Mouse (Mus musculus) limb, embryonic 14.5 days (tissue): ENCODE data around the gene Osbp2. TPM values are rescaled to one million over a fixed set of nuclear protein-coding genes. Genes with fewer than 3 reads are reported as not detected.

Experiments used
- ATAC-seq: fragments of 200-750 bp; cut with Nextera tagmentation; 2 replicates; pipeline ENCODE4 v1.8.0; 2017; ENCODE audit warnings: low read depth, moderate number of reproducible peaks, moderate TSS enrichment; ENCODE audit not compliant: low FRiP score
- DNase-seq: peaks from one replicate; pipeline ENCODE4 v3.0.0-alpha.2; 2015; ENCODE audit warnings: low spot score
- H3K27ac ChIP-seq: fragments of 300-500 bp; sonication (generic); replicated peaks from 2 replicates; pipeline ENCODE4 v1.5.1; 2014; ENCODE audit warnings: low read depth, mild to moderate bottlenecking, low read length, moderate library complexity, mixed read lengths
- H3K27me3 ChIP-seq: fragments of 300-500 bp; sonication (generic); 2 replicates; pipeline ENCODE4 v1.6.1; 2014; ENCODE audit warnings: low read length, mixed read lengths; ENCODE audit not compliant: control insufficient read depth, insufficient read depth
- H3K36me3 ChIP-seq: fragments of 300-500 bp; sonication (generic); 2 replicates; pipeline ENCODE4 v1.6.1; 2014; ENCODE audit warnings: mild to moderate bottlenecking, low read length, moderate library complexity, mixed read lengths; ENCODE audit not compliant: control insufficient read depth, insufficient read depth
- H3K4me1 ChIP-seq: fragments of 300-500 bp; sonication (generic); 2 replicates; pipeline ENCODE4 v1.6.1; 2014; ENCODE audit warnings: antibody characterized with exemption, low read length, mixed read lengths; ENCODE audit not compliant: control insufficient read depth, insufficient read depth
- H3K4me2 ChIP-seq: fragments of 300-500 bp; sonication (generic); replicated peaks from 2 replicates; pipeline ENCODE4 v1.6.1; 2014; ENCODE audit warnings: low read depth, mild to moderate bottlenecking, low read length, moderate library complexity; ENCODE audit not compliant: severe bottlenecking
- H3K4me3 ChIP-seq: fragments of 300-500 bp; sonication (generic); replicated peaks from 2 replicates; pipeline ENCODE4 v1.5.1; 2014; ENCODE audit warnings: low read length
- H3K9ac ChIP-seq: fragments of 300-500 bp; sonication (generic); 2 replicates; pipeline ENCODE4 v1.6.1; 2014; ENCODE audit warnings: mild to moderate bottlenecking, low read depth, low read length, moderate library complexity; ENCODE audit not compliant: severe bottlenecking
- H3K9me3 ChIP-seq: fragments of 300-500 bp; sonication (generic); 2 replicates; pipeline ENCODE4 v1.6.1; 2016; ENCODE audit warnings: low read length; ENCODE audit not compliant: control insufficient read depth
- POLR2A ChIP-seq: fragments of 200-500 bp; IDR thresholded peaks from 2 replicates; pipeline ENCODE4 v1.8.0; 2012; ENCODE audit warnings: inconsistent platforms, mild to moderate bottlenecking, moderate library complexity, borderline replicate concordance; ENCODE audit not compliant: insufficient read depth, insufficient read length; ENCODE audit errors: extremely low read depth
- WGBS: fragments of 180-500 bp; shearing (Covaris S2); extraction: QIAGEN DNeasy Blood & Tissue Kit; methylation state at CpG from one replicate; pipeline ENCODE4 v1.1.7; 2014; 5-methylcytosine and 5-hydroxymethylcytosine counted together
- polyA plus RNA-seq, 2 experiments: library from polyadenylated mRNA; depleted of rRNA in 1 of 2; stranded (reverse) in 1 of 2; unstranded in 1 of 2; fragments of >200 nt; fragmentation: Nextera tagmentation in 1 of 2; extraction: Ambion mirVana in 1 of 2; gene quantifications; 2 replicates each; pipeline versions ENCODE4 v1.2.1 to v1.2.3; 2012 to 2014

Osbp2 gene
- polyA plus RNA-seq, 2 experiments, result 0.77 to 1.5 TPM

DNA sequence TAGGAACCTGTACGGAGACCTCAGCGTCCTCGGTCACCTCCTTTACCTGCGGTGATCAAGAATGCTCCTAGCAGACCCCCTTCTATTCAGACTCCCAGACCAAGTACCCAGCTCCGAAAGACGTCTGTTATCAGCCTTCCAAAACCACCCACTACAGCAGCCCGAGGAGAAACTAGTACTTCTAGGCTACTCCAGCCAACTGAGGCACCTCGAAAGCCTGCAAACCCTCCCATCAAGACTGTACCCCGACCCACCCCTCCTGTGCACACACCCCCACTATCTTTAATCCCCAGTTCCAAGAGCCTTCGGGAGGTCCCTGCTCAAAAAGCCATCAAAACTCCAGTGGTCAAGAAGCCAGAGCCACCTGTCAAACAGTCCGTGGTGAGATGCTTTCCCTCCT lies 180.0 kb downstream of the Osbp2 start:
- Histone ChIP-seq H3K4me3 (no peak overlapping the region), H3K9me3 (no peaks in the 10 kb centered on the region), H3K27ac (no peak overlapping the region), H3K4me1 (no peaks in the 10 kb centered on the region), H3K9ac (no peak overlapping the region), H3K36me3 (peaks cover 92% of the 10 kb centered on the region), H3K27me3 (no peaks in the 10 kb centered on the region), H3K4me2 (no peak overlapping the region)
- DNase-seq (no peak), ATAC-seq (no peak)
- no peak for TF ChIP-seq POLR2A
- 96% methylated on average over 11 of the region's 11 CpGs for WGBS

GRCm38 (mm10) chr11:3679771-3680170 lies 183.9 kb downstream of the Osbp2 start:
- Histone ChIP-seq H3K4me1 (no peaks in the 10 kb centered on the region), H3K9me3 (no peaks in the 10 kb centered on the region), H3K9ac (no peak overlapping the region), H3K4me3 (no peak overlapping the region), H3K27me3 (no peaks in the 10 kb centered on the region), H3K36me3 (peaks cover 92% of the 10 kb centered on the region), H3K27ac (no peak overlapping the region), H3K4me2 (no peak overlapping the region)
- no peak for TF ChIP-seq POLR2A
- no peak for ATAC-seq
- no peak for DNase-seq
- 98% methylated on average over 3 of the region's 3 CpGs for WGBS

DNA sequence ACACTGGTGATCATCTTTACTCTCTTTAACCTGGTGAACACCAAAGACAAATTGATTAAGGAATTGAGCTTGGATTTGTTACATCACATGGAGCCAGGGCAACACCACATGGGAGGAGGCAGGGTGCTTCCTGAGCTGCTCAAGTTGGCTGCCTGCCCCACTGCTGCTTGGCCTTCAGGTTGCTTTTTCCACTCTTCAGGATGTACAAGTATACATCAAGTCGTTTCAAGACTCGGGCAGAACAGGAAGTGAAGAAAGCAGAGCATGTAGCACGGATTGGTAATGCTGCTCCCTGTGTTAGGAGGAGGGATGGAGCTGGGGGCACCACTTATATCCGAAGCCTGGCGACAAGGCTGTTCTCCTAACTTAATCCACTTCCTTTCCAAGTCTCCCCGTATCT lies 186.5 kb downstream of the Osbp2 start:
- TF ChIP-seq POLR2A, result no peak
- DNase-seq, result no peak
- Histone ChIP-seq H3K4me1 (no peaks in the 10 kb centered on the region), H3K27ac (no peak overlapping the region), H3K9ac (no peak overlapping the region), H3K4me2 (no peak overlapping the region), H3K9me3 (no peaks in the 10 kb centered on the region), H3K4me3 (no peak overlapping the region), H3K36me3 (peaks cover 94% of the 10 kb centered on the region), H3K27me3 (no peaks in the 10 kb centered on the region)
- ATAC-seq, result no peak
- 82% methylated on average over 6 of the region's 6 CpGs for WGBS

GRCm38 (mm10) chr11:3676423-3676822 lies 187.3 kb downstream of the Osbp2 start:
- Histone ChIP-seq H3K36me3 (peaks cover 98% of the 10 kb centered on the region), H3K4me3 (no peak overlapping the region), H3K9ac (no peak overlapping the region), H3K4me2 (no peak overlapping the region), H3K27me3 (no peaks in the 10 kb centered on the region), H3K9me3 (no peaks in the 10 kb centered on the region), H3K27ac (no peak overlapping the region), H3K4me1 (no peaks in the 10 kb centered on the region)
- 95% methylated on average over 5 of the region's 5 CpGs for WGBS
- ATAC-seq (no peak), DNase-seq (no peak)
- no peak for TF ChIP-seq POLR2A

GRCm38 (mm10) chr11:3674545-3674944 lies 189.2 kb downstream of the Osbp2 start:
- peaks cover 94% of the 10 kb centered on the region for H3K36me3 ChIP-seq
- no peaks in the 10 kb centered on the region for H3K27me3 ChIP-seq
- no peak overlapping the region for H3K4me3 ChIP-seq
- no peak overlapping the region for H3K9ac ChIP-seq
- H3K9me3 ChIP-seq, result no peaks in the 10 kb centered on the region
- DNase-seq (no peak), ATAC-seq (no peak)
- TF ChIP-seq POLR2A, result no peak
- WGBS, result 71% methylated on average over 4 of the region's 4 CpGs
- H3K4me2 ChIP-seq, result no peak overlapping the region
- H3K27ac ChIP-seq, result no peak overlapping the region
- H3K4me1 ChIP-seq, result no peaks in the 10 kb centered on the region

GRCm38 (mm10) chr11:3671000-3671628 lies 192.6 kb downstream of the Osbp2 start:
- H3K4me1 ChIP-seq, result no peaks in the 10 kb centered on the region
- ATAC-seq, result no peak
- DNase-seq, result no peak
- no peak overlapping the region for H3K9ac ChIP-seq
- peaks cover 91% of the 10 kb centered on the region for H3K36me3 ChIP-seq
- H3K27ac ChIP-seq, result no peak overlapping the region
- no peak overlapping the region for H3K4me3 ChIP-seq
- no peaks in the 10 kb centered on the region for H3K27me3 ChIP-seq
- H3K9me3 ChIP-seq, result no peaks in the 10 kb centered on the region
- TF ChIP-seq POLR2A, result no peak
- H3K4me2 ChIP-seq, result no peak overlapping the region
- WGBS, result 100% methylated on average over 1 of the region's 1 CpGs
